Mouse (Mus musculus) lung, adult 2 months (tissue): ENCODE results near the gene Sgpl1. TPM values are rescaled to one million over a fixed set of nuclear protein-coding genes. Genes with fewer than 3 reads are reported as not detected.

Source experiments
- DNase-seq: peaks from one replicate; pipeline ENCODE4 v3.0.0; 2022
- H3K4me1 ChIP-seq: fragments of 200-500 bp; 2 replicates; pipeline ENCODE4 v1.6.1; 2011; ENCODE audit warnings: low read length; ENCODE audit not compliant: control insufficient read depth, insufficient read depth
- H3K4me3 ChIP-seq: fragments of 200-500 bp; replicated peaks from 2 replicates; pipeline ENCODE3; 2011; ENCODE audit warnings: low read depth, mild to moderate bottlenecking, control low read depth, low read length; ENCODE audit errors: extremely low read depth
- CTCF ChIP-seq: fragments of 200-500 bp; IDR thresholded peaks from 2 replicates; pipeline ENCODE4 v1.5.1; 2011; ENCODE audit warnings: mild to moderate bottlenecking, low read length, control low read depth; ENCODE audit not compliant: insufficient read depth
- POLR2A ChIP-seq: fragments of 200-500 bp; IDR thresholded peaks from 2 replicates; pipeline ENCODE4 v1.6.1; 2011; ENCODE audit warnings: low read depth, mild to moderate bottlenecking, control low read depth, low read length, borderline replicate concordance; ENCODE audit errors: extremely low read depth
- WGBS: fragments of 180-500 bp; shearing (Covaris S2); methylation state at CpG from one replicate; pipeline ENCODE4 v1.1.7; 2018; 5-methylcytosine and 5-hydroxymethylcytosine counted together
- polyA plus RNA-seq: library from polyadenylated mRNA; depleted of rRNA; stranded (reverse); fragments of >200 nt; gene quantifications from 2 replicates; pipeline ENCODE4 v1.2.3, GENCODE M21; 2012

Gene Sgpl1
- polyA plus RNA-seq, 1 experiment = 29.2 TPM

- DNase-seq = no peak
- TF ChIP-seq CTCF = no peak
- TF ChIP-seq POLR2A = no peak
- no peak overlapping the region for H3K4me3 ChIP-seq
- WGBS = 55% methylated on average over 3 of the region's 3 CpGs
- H3K4me1 ChIP-seq = no peaks in the 10 kb centered on the region
Observed at GRCm38 (mm10) chr10:61158594-61158993, 11.1 kb upstream of the Sgpl1 start.

- DNase-seq = no peak
- 86% methylated on average over 2 of the region's 2 CpGs for WGBS
- no peak for TF ChIP-seq CTCF
- TF ChIP-seq POLR2A = no peak
- Histone ChIP-seq H3K4me3 (no peak overlapping the region), H3K4me1 (no peaks in the 10 kb centered on the region)
Observed at GRCm38 (mm10) chr10:61156453-61156852, 8.9 kb upstream of the Sgpl1 start.

GRCm38 (mm10) chr10:61155611-61156010 lies 8.1 kb upstream of the Sgpl1 start:
- TF ChIP-seq CTCF (no peak), POLR2A (no peak)
- WGBS = 75% methylated on average over 3 of the region's 3 CpGs
- no peak overlapping the region for H3K4me3 ChIP-seq
- H3K4me1 ChIP-seq = no peaks in the 10 kb centered on the region
- no peak for DNase-seq

- TF ChIP-seq POLR2A = no peak
- no peak for TF ChIP-seq CTCF
- H3K4me1 ChIP-seq = no peaks in the 10 kb centered on the region
- no peak for DNase-seq
Observed at GRCm38 (mm10) chr10:61152131-61152530, 4.6 kb upstream of the Sgpl1 start.

GRCm38 (mm10) chr10:61150616-61151015 lies 3.1 kb upstream of the Sgpl1 start:
- Histone ChIP-seq H3K4me1 (peaks cover 2% of the 10 kb centered on the region; the same call in 1 of the 2 replicates), H3K4me3 (no peak overlapping the region)
- TF ChIP-seq CTCF = no peak
- no peak for TF ChIP-seq POLR2A
- no peak for DNase-seq
- 34% methylated on average over 6 of the region's 6 CpGs for WGBS

More at GRCm38 (mm10) chr10:61152131-61152530, 4.6 kb upstream of the Sgpl1 start:
- H3K4me3 ChIP-seq = no peak overlapping the region

- 78% methylated on average over 3 of the region's 3 CpGs for WGBS
- TF ChIP-seq POLR2A (no peak), CTCF (no peak)
- no peak overlapping the region for H3K4me3 ChIP-seq
Observed at GRCm38 (mm10) chr10:61149476-61149875, 2.0 kb upstream of the Sgpl1 start.

GRCm38 (mm10) chr10:61146807-61147156 lies 721 bp downstream of the Sgpl1 start:
- peaks cover 2% of the 10 kb centered on the region; the same call in 1 of the 2 replicates for H3K4me1 ChIP-seq
- peak; percentile 32 for DNase-seq
- WGBS = 3% methylated on average over 14 of the region's 14 CpGs
- H3K4me3 ChIP-seq = peak overlapping the region; percentile 87
- no peak for TF ChIP-seq CTCF
- TF ChIP-seq POLR2A = no peak

More at GRCm38 (mm10) chr10:61149476-61149875, 2.0 kb upstream of the Sgpl1 start:
- H3K4me1 ChIP-seq = peaks cover 2% of the 10 kb centered on the region; the same call in 1 of the 2 replicates
- DNase-seq = no peak

GRCm38 (mm10) chr10:61146119-61146806 lies 1.2 kb downstream of the Sgpl1 start:
- WGBS = under 1% methylated on average over 53 of the region's 53 CpGs
- peak; percentile 43 for DNase-seq
- Histone ChIP-seq H3K4me3 (peak overlapping the region; percentile 56), H3K4me1 (peaks cover 2% of the 10 kb centered on the region; the same call in 1 of the 2 replicates)
- TF ChIP-seq POLR2A (no peak), CTCF (no peak)

GRCm38 (mm10) chr10:61145766-61146118 lies 1.8 kb downstream of the Sgpl1 start:
- no peak for TF ChIP-seq POLR2A
- no peak for TF ChIP-seq CTCF
- Histone ChIP-seq H3K4me1 (peaks cover 2% of the 10 kb centered on the region; the same call in 1 of the 2 replicates), H3K4me3 (peak overlapping the region; percentile 56)
- no peak for DNase-seq
- under 1% methylated on average over 3 of the region's 3 CpGs for WGBS

- TF ChIP-seq CTCF (no peak), POLR2A (no peak)
- H3K4me3 ChIP-seq = no peak overlapping the region
- H3K4me1 ChIP-seq = peaks cover 2% of the 10 kb centered on the region; the same call in 1 of the 2 replicates
- whole genome bisulfite sequencing = 83% methylated on average over 2 of the region's 2 CpGs
- DNase-seq = no peak
Observed at GRCm38 (mm10) chr10:61143343-61143742, 4.2 kb downstream of the Sgpl1 start.

- Histone ChIP-seq H3K4me1 (peaks cover 5% of the 10 kb centered on the region), H3K4me3 (no peak overlapping the region)
- WGBS = 61% methylated on average over 1 of the region's 1 CpGs
- no peak for DNase-seq
- TF ChIP-seq CTCF = no peak
- TF ChIP-seq POLR2A = no peak
Observed at GRCm38 (mm10) chr10:61137567-61137966, 9.9 kb downstream of the Sgpl1 start.
